Mouse (Mus musculus) retina, postnatal 1 day (tissue): ENCODE results near the gene Csde1.

Experiments used
- DNase-seq: peaks from one replicate; pipeline ENCODE4 v3.0.0-alpha.2; 2012

Gene Csde1

GRCm38 (mm10) chr3:103020249-103020942 lies at the start of gene Csde1:
Csde1 (plus strand) TSS chr3:103020426.
- peak; percentile 98 for DNase-seq

GRCm38 (mm10) chr3:102970508-102970907 lies 49.7 kb upstream of the Csde1 start:
- DNase-seq, result no peak

- DNase-seq, result no peak
These were observed 43.3 kb upstream of the Csde1 start for GRCm38 (mm10) chr3:102976906-102977305.

GRCm38 (mm10) chr3:102979550-102980348 lies 40.5 kb upstream of the Csde1 start:
- peak; percentile 82 for DNase-seq

- no peak for DNase-seq
These were observed 39.9 kb upstream of the Csde1 start for GRCm38 (mm10) chr3:102980349-102980736.

GRCm38 (mm10) chr3:102991041-102991440 lies 29.2 kb upstream of the Csde1 start:
- no peak for DNase-seq

GRCm38 (mm10) chr3:102992936-102993335 lies 27.3 kb upstream of the Csde1 start:
- DNase-seq, result no peak

- DNase-seq, result no peak
These were observed 25.0 kb upstream of the Csde1 start for GRCm38 (mm10) chr3:102995233-102995604.

GRCm38 (mm10) chr3:102995605-102996321 lies 24.5 kb upstream of the Csde1 start, which contains the start of gene Sike1:
Sike1 (plus strand) TSS chr3:102995708.
- peak; percentile 93 for DNase-seq

GRCm38 (mm10) chr3:102997036-102997435 lies 23.2 kb upstream of the Csde1 start:
- no peak for DNase-seq

GRCm38 (mm10) chr3:102997591-102997990 lies 22.6 kb upstream of the Csde1 start:
- no peak for DNase-seq

GRCm38 (mm10) chr3:103001595-103001994 lies 18.6 kb upstream of the Csde1 start:
- no peak for DNase-seq

- no peak for DNase-seq
These were observed 2.9 kb upstream of the Csde1 start for GRCm38 (mm10) chr3:103017350-103017749.

- no peak for DNase-seq
These were observed 764 bp upstream of the Csde1 start for GRCm38 (mm10) chr3:103019462-103019861.

GRCm38 (mm10) chr3:103020943-103021638 lies 865 bp downstream of the Csde1 start:
- peak; percentile 95 for DNase-seq

GRCm38 (mm10) chr3:103026174-103026573 lies 5.9 kb downstream of the Csde1 start:
- peak; percentile 20 for DNase-seq

- no peak for DNase-seq
These were observed 20.1 kb downstream of the Csde1 start for GRCm38 (mm10) chr3:103040285-103040684.

- no peak for DNase-seq
These were observed 20.7 kb downstream of the Csde1 start for GRCm38 (mm10) chr3:103040861-103041379.

- DNase-seq, result no peak
These were observed 35.9 kb downstream of the Csde1 start for GRCm38 (mm10) chr3:103056016-103056595.

GRCm38 (mm10) chr3:103057752-103058151 lies 37.5 kb downstream of the Csde1 start:
- DNase-seq, result no peak

GRCm38 (mm10) chr3:103058207-103059157 lies 38.3 kb downstream of the Csde1 start, which contains the start of gene Nras:
Nras (plus strand) TSS chr3:103058285.
- DNase-seq, result peak; percentile 95
